Mouse (Mus musculus): ENCODE results near the gene Scamp3.

Scamp3 gene

DNA sequence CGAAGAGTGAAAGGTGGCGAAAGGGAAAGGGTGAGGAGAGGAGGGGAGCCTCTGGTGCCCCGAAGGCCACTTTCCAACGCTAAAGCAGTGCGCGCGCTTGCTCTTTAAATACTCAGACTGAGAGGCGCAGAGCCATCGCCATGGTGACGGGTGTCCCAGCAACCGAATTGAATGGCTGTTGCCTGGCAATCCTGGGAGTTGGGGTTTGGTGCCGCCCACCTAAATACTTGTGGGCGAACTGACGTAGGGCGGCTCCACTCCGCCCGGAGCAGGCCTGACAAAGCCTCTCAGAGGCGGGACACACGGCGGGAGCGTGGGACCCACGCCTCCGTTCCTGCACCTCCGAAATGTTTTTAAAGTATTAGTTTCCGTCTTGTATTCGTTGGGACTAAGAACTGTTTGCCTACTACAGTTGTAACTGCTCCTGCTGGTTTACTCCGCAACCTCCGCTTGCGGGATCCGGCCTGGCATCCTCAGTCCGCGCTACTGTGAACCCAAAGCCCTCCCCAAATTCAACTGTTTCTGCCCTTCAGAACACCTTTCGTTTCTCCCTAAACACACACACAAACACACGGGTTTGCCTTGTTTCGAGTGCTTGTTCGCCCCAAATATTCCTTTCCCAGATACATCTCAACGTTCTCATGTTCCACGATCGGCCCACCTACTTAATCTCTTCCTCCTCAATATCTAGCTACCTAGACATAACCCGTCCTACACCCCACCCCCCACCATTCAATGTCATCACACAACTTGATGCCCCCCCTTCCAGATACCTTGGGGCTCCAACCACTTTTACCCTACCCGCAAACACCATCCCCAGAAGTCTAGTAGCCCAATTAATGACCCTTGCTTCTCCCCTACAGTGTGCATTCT, 50.3 kb downstream of the Scamp3 start:
- peak; percentile 91 to 95 for DNase-seq

DNA sequence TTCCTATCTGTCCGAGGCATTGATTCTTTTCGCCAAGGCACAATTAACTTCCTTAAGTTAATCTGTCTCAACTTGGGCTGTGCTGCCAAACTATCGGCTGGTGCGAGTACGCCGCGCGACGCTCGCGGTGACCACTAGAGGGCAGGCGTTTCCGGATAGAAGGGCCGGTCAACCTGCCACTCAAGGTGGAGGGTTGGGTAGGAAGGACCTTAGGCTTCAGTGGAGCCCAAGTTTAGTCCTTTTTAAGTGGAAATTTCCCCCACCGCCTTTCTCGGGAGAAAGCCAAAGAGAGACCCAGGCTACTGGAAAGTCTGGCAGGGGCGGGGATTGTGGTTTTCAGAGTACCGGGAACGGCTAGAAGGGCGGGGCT, 50.9 kb downstream of the Scamp3 start:
- peak; percentile 90 to 93 for DNase-seq

DNA sequence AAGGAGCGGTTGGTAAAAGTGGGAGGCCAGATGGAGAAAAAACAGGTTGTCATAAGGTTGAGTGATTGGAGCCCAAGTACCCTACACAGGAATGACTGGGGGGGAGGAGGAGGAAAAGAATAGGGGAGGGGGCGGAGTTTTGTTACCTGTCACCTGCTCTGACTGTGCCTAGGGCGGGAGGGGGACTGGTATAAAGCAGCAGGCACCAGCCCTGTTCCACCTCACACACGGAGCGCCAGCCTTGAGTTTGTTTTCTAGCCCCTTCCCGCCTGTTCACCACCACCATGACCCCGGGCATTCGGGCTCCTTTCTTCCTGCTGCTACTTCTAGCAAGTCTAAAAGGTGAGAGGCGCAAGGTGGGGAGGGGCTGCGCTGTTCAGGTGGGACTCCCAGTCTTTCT, 51.6 kb downstream of the Scamp3 start, which contains the start of gene Muc1:
Gene Muc1 (plus strand): TSS at position 222 of the 400 bp plus-strand sequence.
- peak; percentile 60 to 76 for DNase-seq

DNA sequence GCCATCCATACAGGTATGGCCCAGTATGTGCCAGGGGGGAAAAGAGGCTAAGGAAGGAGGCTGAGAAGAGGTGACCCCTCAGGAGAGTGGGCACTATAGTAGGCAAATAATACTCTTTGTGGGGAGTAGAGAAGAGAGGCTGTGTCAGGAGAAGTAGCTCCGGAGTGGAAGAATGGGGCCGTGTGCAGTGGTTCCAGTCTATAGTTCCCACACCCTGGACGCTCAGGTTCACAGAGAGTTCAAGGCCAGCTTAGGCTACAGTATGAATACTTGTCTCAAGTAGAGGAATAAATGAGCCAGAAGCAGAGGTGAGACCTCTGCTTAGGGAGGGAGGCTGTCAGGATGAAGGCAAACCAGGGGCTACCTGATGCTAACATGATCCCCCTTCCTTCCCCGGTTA, 52.0 kb downstream of the Scamp3 start:
- DNase-seq, result no peak

DNA sequence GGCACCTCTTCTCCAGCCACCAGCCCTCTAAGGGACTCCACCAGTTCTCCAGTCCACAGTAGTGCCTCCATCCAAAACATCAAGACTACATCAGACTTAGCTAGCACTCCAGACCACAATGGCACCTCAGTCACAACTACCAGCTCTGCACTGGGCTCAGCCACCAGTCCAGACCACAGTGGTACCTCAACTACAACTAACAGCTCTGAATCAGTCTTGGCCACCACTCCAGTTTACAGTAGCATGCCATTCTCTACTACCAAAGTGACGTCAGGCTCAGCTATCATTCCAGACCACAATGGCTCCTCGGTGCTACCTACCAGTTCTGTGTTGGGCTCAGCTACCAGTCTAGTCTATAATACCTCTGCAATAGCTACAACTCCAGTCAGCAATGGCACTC, 53.3 kb downstream of the Scamp3 start:
- DNase-seq, result no peak

DNA sequence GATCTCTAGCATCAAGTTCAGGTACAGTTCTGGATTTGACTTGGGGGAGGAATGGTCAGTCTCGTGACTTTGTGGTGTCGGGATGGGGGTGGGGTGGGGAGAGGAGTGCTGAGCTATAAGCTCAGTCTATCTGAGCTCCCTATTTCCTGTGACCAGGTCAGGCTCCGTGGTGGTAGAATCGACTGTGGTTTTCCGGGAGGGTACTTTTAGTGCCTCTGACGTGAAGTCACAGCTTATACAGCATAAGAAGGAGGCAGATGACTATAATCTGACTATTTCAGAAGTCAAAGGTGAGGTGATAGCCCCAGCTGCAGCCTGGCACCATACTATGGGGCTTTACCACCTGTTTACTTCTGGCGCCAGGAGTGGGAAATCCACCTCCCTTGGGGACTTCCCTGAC, 54.1 kb downstream of the Scamp3 start:
- no peak for DNase-seq

DNA sequence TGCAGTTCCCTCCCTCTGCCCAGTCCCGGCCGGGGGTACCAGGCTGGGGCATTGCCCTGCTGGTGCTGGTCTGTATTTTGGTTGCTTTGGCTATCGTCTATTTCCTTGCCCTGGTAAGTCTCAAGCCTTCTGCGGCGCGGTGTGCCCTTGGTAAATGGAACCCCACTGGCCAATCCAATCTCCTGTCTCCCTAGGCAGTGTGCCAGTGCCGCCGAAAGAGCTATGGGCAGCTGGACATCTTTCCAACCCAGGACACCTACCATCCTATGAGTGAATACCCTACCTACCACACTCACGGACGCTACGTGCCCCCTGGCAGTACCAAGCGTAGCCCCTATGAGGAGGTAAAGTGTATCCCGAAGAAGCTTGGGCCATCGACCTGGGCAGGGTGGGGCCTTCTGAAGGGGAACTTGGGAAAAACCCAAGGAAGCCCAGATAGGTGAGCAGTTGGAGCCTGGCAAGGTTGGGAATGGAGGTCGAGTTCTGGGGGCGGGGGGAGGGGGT, 54.6 kb downstream of the Scamp3 start:
- DNase-seq, result peak in 1 of 2 experiments; percentile 29
